Mouse (Mus musculus) midbrain, embryonic 12.5 days (tissue): ENCODE measurements at regions not wholly inside any gene's neighbourhood (a gene's known extent, or its start where the extent isn't known, plus 50 kb on each side); places are given as distances from the start of the nearest gene placed in this dataset.

Experiments used
- ATAC-seq: fragments of 200-750 bp; cut with Nextera tagmentation; 2 replicates; pipeline ENCODE4 v1.8.0; 2017; ENCODE audit warnings: low read depth, moderate TSS enrichment, moderate library complexity; ENCODE audit not compliant: low FRiP score
- H3K27ac ChIP-seq: fragments of 300-500 bp; sonication (generic); replicated peaks from 2 replicates; pipeline ENCODE4 v1.5.1; 2016; ENCODE audit warnings: mild to moderate bottlenecking
- H3K27me3 ChIP-seq: fragments of 300-500 bp; sonication (generic); 2 replicates; pipeline ENCODE4 v1.6.1; 2016; ENCODE audit warnings: mild to moderate bottlenecking
- H3K36me3 ChIP-seq: fragments of 300-500 bp; sonication (generic); 2 replicates; pipeline ENCODE4 v1.6.1; 2016
- H3K4me1 ChIP-seq: fragments of 300-500 bp; sonication (generic); 2 replicates; pipeline ENCODE4 v1.6.1; 2016
- H3K4me2 ChIP-seq: fragments of 300-500 bp; sonication (generic); replicated peaks from 2 replicates; pipeline ENCODE4 v1.6.1; 2016; ENCODE audit warnings: mild to moderate bottlenecking, moderate library complexity
- H3K4me3 ChIP-seq: fragments of 300-500 bp; sonication (generic); 2 replicates; pipeline ENCODE4 v1.5.1; 2016; ENCODE audit warnings: mild to moderate bottlenecking
- H3K9ac ChIP-seq: fragments of 300-500 bp; sonication (generic); replicated peaks from 2 replicates; pipeline ENCODE4 v1.6.1; 2016; ENCODE audit warnings: mild to moderate bottlenecking, moderate library complexity
- H3K9me3 ChIP-seq: fragments of 300-500 bp; sonication (generic); 2 replicates; pipeline ENCODE4 v1.6.1; 2016; ENCODE audit warnings: mild to moderate bottlenecking
- WGBS: fragments of 180-500 bp; shearing (Covaris S2); methylation state at CpG from one replicate; pipeline ENCODE4 v1.1.7; 2016; 5-methylcytosine and 5-hydroxymethylcytosine counted together

DNA sequence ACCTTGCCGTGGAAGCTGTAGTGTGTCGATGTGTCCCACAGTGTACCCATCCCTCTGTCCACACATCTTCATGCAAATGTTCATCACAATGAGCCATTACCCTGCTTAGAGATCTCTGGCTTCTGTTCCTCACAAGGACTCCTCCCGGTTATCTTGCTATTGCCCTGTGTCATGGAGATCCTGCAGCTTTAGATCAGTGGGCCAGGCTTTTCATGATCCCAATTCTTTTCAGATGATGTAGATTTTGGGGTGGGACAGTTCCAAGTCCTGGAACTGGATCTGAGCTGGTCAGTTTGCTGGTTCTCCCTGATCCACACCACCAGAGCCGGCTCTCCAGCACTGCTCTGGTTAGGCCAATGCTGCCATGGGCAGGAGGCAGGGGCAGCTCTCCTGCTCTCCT, 161.2 kb downstream of the Tfap2c start:
- no peak overlapping the region for H3K4me2 ChIP-seq
- H3K27ac ChIP-seq = no peak overlapping the region
- 72% methylated on average over 4 of the region's 4 CpGs for WGBS
- H3K27me3 ChIP-seq = peaks cover 33% of the 10 kb centered on the region
- no peak for ATAC-seq
- H3K4me1 ChIP-seq = peaks cover 3% of the 10 kb centered on the region; the same call in 1 of the 2 replicates
- H3K4me3 ChIP-seq = no peak overlapping the region
- no peak overlapping the region for H3K9ac ChIP-seq
- no peaks in the 10 kb centered on the region for H3K36me3 ChIP-seq
- H3K9me3 ChIP-seq = no peaks in the 10 kb centered on the region

DNA sequence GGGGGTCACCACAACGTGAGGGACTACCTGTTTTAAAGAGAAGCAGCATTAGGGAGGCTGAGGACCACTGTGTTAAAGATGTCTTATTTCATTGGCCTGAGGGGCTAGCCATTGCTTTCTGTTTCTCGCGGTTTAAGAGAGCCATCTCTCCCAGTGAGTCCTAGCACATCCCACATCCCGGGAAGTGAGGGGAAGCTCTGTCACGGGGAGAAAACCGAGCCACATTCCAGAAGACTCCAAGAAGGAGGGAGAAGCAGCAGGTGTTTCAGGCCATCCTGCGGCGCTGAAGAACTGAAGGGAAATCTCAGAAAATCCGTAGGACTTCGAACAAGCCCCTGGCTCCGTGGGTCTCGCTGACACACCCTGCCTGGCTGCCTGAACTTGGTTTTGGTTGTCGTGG, 177.3 kb downstream of the Tfap2c start:
- H3K27ac ChIP-seq = no peak overlapping the region
- WGBS = 5% methylated on average over 13 of the region's 13 CpGs
- peak overlapping the region; percentile 56 for H3K4me2 ChIP-seq
- no peak overlapping the region for H3K9ac ChIP-seq
- H3K27me3 ChIP-seq = peaks cover 87% of the 10 kb centered on the region
- no peak overlapping the region for H3K4me3 ChIP-seq
- no peak for ATAC-seq
- H3K4me1 ChIP-seq = peaks cover 50% of the 10 kb centered on the region
- no peaks in the 10 kb centered on the region for H3K9me3 ChIP-seq
- no peaks in the 10 kb centered on the region for H3K36me3 ChIP-seq

DNA sequence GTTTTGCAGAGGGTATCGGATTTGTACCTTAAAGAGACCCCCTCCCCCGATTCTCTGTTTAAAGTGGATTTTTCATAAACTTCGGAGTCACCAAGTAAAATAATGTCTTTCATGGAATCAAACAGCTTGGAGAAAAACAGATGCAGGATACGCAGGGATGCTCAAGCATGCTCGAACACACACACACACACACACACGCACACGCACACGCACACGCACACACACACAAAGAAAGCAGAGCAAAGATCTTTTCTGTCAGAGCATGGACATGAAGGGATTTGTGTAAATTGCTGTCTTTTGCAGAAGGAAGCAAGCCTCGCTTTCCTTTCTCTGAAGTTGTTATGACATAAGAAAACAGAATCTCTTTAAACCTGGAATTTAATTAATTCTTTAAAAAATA, 178.2 kb downstream of the Tfap2c start:
- peaks cover 87% of the 10 kb centered on the region for H3K27me3 ChIP-seq
- H3K4me1 ChIP-seq = peaks cover 59% of the 10 kb centered on the region
- ATAC-seq = no peak
- 0 out of 2 replicates have a peak overlapping the region, but pooled peaks have one; percentile 21 for H3K9ac ChIP-seq
- H3K36me3 ChIP-seq = no peaks in the 10 kb centered on the region
- no peak overlapping the region for H3K27ac ChIP-seq
- no peak overlapping the region for H3K4me3 ChIP-seq
- peak overlapping the region; percentile 56 for H3K4me2 ChIP-seq
- WGBS = 10% methylated on average over 10 of the region's 10 CpGs
- no peaks in the 10 kb centered on the region for H3K9me3 ChIP-seq

DNA sequence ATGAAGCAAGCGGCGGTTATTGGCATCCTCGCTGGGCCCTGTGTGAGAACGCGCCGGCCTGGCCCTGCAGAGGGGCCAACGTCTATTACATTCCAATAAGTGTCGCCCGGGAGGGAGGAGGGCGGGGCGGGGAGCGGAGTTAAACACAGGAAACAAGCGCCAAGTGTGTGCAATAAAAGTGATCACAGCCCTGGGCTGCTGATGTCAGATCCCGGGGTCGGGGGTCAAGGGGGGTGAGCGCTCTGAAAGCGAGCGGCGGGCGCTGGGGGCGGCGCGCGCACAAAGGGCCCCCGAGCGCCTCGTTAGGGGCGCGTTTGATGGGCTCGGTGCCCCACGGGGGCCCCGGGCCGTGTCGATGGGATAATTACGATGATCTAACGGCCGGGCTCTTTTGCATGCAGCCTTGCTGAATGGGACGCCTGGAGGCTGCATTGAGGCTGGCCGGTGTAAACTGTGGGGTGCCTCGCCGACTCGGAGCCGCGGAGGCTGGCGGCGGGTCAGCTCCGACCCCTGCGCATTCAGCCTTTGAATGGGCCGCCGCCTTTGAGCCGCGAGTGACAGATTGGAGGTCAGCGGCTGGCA, 178.9 kb downstream of the Tfap2c start:
- H3K36me3 ChIP-seq = no peaks in the 10 kb centered on the region
- peak overlapping the region; percentile 34 for H3K4me3 ChIP-seq
- H3K4me2 ChIP-seq = peak overlapping the region; percentile 56
- peak overlapping the region; percentile 35; the same call in 1 of the 2 replicates for H3K27ac ChIP-seq
- H3K9me3 ChIP-seq = no peaks in the 10 kb centered on the region
- ATAC-seq = peak; percentile 95
- H3K27me3 ChIP-seq = peaks cover 87% of the 10 kb centered on the region
- H3K4me1 ChIP-seq = peaks cover 67% of the 10 kb centered on the region
- no peak overlapping the region for H3K9ac ChIP-seq
- under 1% methylated on average over 52 of the region's 53 CpGs for WGBS

DNA sequence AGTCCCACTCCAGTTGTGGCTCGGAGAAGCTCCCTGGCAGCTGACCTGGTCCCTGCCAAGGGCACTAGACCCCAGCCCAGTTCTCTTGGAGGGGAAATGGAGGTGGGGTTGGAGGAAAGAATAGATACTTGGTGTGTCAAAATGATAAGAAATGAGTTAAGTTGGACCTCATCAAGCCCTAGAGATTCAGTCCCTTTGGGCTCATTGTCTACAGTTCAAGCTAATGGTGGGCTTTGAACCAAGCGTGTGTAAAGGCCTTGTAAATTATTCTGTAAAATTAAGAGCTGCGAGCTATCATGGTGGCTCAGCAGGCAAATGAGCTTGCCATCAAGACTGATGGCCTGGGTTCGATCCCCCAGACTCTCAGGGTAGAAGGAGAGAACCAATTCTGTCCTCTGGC, 179.8 kb downstream of the Tfap2c start:
- Histone ChIP-seq H3K9me3 (no peaks in the 10 kb centered on the region), H3K4me1 (peaks cover 70% of the 10 kb centered on the region), H3K4me2 (peak overlapping the region; percentile 56), H3K27me3 (peaks cover 87% of the 10 kb centered on the region), H3K36me3 (no peaks in the 10 kb centered on the region), H3K9ac (no peak overlapping the region), H3K27ac (peak overlapping the region; percentile 35; the same call in 1 of the 2 replicates), H3K4me3 (no peak overlapping the region)
- WGBS = 43% methylated on average over 4 of the region's 4 CpGs
- no peak for ATAC-seq

DNA sequence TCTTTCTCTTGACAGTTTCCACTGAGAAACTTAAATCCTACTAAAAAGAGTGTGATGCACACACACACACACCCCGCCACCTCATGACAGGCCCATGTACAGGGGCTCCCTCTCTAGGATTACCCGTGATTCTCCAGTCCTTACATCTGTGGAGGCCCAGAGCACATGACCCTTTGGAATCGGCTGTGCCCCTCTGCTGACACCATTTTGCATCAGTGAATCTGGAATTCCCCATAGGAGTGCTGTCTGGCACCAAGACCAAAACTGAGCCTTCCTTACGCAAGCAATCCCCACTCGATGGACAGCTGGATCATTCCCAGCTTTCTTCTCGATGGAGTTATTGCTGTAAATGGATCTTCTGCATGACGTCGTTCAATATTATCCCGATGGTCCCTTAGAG, 180.3 kb downstream of the Tfap2c start:
- H3K36me3 ChIP-seq = no peaks in the 10 kb centered on the region
- ATAC-seq = no peak
- no peaks in the 10 kb centered on the region for H3K9me3 ChIP-seq
- H3K27me3 ChIP-seq = peaks cover 87% of the 10 kb centered on the region
- H3K4me2 ChIP-seq = no peak overlapping the region
- H3K9ac ChIP-seq = no peak overlapping the region
- H3K4me1 ChIP-seq = peaks cover 70% of the 10 kb centered on the region
- no peak overlapping the region for H3K27ac ChIP-seq
- WGBS = 56% methylated on average over 9 of the region's 9 CpGs
- no peak overlapping the region for H3K4me3 ChIP-seq

DNA sequence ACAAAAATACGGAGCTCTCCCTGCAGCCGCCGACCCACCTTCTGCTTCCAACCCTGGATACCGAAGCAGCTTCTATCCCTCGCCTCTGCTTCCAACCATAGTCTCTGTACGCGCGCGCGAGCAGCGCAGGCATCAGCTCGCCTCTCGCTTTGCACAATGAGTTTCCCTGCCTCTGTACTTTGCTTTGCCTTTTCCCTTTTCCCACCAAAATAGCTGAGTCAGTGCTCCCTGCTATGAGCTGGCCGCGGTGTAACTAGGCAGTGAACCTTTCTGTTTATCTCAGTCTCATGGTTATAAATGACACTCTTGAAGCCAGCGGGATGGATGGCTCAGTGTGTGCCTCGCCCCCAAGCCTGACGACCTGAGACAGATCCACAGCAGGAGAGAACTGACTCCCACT, 182.0 kb downstream of the Tfap2c start:
- H3K36me3 ChIP-seq = no peaks in the 10 kb centered on the region
- peak overlapping the region; percentile 26 for H3K4me2 ChIP-seq
- H3K4me3 ChIP-seq = peak overlapping the region; percentile 18
- peaks cover 87% of the 10 kb centered on the region for H3K27me3 ChIP-seq
- no peak for ATAC-seq
- no peak overlapping the region for H3K9ac ChIP-seq
- no peaks in the 10 kb centered on the region for H3K9me3 ChIP-seq
- no peak overlapping the region for H3K27ac ChIP-seq
- under 1% methylated on average over 18 of the region's 18 CpGs for WGBS
- H3K4me1 ChIP-seq = peaks cover 75% of the 10 kb centered on the region

DNA sequence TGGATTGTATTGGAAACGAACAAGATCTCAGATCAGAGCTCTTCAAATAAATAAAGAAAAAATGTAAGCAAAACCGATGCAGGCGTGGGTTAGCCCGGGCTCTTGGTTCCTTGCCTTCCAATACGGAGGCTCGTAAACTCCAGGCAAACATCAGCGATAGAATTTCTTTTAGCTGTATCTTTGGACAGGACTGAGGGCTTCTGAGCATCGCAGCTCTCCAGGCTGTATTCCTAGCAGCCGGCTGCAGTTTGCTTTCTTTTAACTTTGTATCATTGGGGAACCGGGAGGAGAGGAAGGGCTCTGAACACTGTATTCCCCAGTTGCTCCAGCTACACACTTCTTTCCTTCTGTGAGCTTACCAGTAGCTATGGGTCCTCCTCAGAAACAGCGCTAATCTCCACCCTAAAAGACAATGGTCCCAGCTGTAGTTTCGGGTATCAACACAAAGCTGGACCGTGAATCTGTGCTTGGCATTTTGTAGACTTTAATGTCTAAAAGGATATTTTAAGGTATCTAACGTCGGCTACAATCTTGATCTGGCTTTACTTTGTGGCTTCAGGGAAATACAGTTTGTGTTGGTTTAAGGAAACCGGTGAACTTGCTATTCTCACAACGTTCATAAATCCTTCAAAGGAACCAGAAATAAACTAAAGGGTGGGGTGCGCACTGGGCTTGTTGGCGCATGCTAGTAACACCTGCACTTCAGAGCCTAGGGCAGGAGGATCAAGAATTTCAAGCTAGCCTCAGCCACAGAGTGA, 183.2 kb downstream of the Tfap2c start:
- no peak overlapping the region for H3K27ac ChIP-seq
- no peak for ATAC-seq
- H3K9ac ChIP-seq = no peak overlapping the region
- peaks cover 87% of the 10 kb centered on the region for H3K27me3 ChIP-seq
- no peak overlapping the region for H3K4me3 ChIP-seq
- no peak overlapping the region for H3K4me2 ChIP-seq
- WGBS = 4% methylated on average over 19 of the region's 19 CpGs
- no peaks in the 10 kb centered on the region for H3K36me3 ChIP-seq
- H3K4me1 ChIP-seq = peaks cover 63% of the 10 kb centered on the region
- H3K9me3 ChIP-seq = no peaks in the 10 kb centered on the region

DNA sequence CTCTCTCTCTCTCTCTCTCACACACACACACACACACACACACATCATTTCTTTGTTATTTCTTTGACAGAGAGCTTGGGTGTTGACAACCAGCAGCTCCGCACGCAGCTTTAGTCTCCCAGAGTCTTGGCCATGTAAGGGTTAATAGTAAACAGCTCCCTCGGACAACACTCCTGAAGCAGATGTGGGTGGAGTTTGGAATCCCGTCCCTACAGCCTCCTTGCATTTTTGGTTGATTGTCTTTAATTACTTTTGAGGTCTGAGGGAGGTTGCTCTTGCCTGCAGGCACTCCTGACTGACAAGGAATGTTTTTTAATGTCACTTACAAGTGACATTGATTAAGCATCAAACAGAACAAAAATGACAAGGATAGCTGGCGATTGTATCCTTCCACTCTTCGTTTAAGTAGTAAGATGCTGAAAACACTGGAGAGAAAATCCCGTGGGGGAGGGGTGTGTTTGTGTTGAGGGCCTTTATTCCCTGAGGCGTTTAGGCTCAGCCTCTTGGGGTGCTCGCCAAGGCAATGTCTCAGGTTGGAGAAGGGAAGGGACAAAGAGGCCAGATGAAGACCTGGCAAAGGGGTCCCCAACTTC, 184.1 kb downstream of the Tfap2c start:
- H3K4me1 ChIP-seq = peaks cover 55% of the 10 kb centered on the region
- 2% methylated on average over 9 of the region's 9 CpGs for WGBS
- no peak overlapping the region for H3K4me2 ChIP-seq
- no peak overlapping the region for H3K4me3 ChIP-seq
- H3K9me3 ChIP-seq = no peaks in the 10 kb centered on the region
- H3K9ac ChIP-seq = no peak overlapping the region
- H3K27me3 ChIP-seq = peaks cover 95% of the 10 kb centered on the region
- no peak overlapping the region for H3K27ac ChIP-seq
- no peaks in the 10 kb centered on the region for H3K36me3 ChIP-seq
- no peak for ATAC-seq

DNA sequence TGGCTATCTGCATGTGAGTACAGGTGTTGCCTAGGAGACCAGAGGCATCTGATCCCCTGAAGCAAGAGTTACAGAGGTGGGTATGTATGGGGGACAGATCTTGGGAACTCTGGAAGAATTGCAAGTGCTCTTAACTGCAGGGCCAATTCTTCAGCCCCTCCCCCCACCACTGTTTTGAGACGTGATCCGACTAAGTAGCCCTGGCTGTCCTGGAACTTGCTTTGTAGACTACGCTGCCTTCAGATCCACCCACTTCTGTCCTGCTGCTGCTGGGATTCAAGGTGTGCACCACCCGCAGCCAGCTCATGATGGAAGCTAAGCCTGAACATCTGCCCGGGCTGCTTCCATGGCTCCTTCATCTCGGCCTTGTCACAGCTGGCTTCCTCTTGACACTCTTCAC, 186.2 kb downstream of the Tfap2c start:
- Histone ChIP-seq H3K36me3 (no peaks in the 10 kb centered on the region), H3K27me3 (peaks cover 98% of the 10 kb centered on the region), H3K4me2 (no peak overlapping the region), H3K27ac (no peak overlapping the region), H3K4me3 (no peak overlapping the region), H3K9me3 (no peaks in the 10 kb centered on the region), H3K4me1 (peaks cover 38% of the 10 kb centered on the region), H3K9ac (no peak overlapping the region)
- no peak for ATAC-seq
- 18% methylated on average over 6 of the region's 6 CpGs for WGBS

DNA sequence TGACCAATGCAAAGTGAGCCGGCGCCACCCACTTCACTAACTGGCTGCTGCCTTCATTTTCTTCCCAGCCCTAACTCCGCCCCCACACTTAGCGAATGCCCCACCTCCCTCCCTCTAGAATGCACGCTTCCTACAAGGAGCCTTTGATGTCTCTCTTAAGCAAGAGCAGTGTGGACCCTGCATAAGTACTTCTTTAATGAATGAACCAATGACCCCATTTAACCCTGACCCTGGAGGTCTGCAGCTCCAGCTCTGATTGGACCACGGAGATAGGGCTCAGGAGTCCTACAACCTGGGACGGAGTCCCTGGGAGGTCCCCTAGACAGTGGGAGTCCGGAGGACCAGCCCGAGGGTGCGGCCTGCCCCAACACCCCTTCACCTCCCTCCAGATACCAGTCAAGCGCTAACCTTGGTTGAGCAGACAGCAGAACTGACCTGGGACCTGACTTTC, 189.7 kb downstream of the Tfap2c start:
- Histone ChIP-seq H3K9ac (no peak overlapping the region), H3K27me3 (peaks cover 92% of the 10 kb centered on the region)
- ATAC-seq = peak; percentile 38; the same call in 1 of the 2 replicates

DNA sequence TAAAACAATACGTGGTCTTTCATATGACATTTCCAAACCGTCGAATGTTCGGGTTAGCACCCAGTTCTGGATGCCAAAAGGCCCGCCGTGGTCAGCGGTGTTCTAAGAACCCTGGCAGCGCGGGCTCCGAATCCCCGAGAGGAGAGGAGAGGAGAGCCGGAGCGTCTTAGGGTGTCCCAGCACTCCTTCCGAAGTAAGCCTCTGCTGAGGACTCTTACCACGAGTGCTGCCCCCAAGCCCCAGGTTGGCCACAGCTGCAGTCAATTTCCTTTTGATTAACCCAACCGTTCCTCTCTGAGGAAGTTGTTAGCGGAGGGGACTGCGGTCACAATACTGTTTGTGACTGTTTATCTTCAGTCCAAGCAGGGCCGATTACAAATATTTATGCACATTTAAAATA, 190.1 kb downstream of the Tfap2c start:
- WGBS = 8% methylated on average over 19 of the region's 19 CpGs
- no peak overlapping the region for H3K9ac ChIP-seq
- no peak overlapping the region for H3K27ac ChIP-seq
- H3K4me1 ChIP-seq = peaks cover 10% of the 10 kb centered on the region
- ATAC-seq = no peak
- peaks cover 88% of the 10 kb centered on the region for H3K27me3 ChIP-seq
- H3K4me2 ChIP-seq = no peak overlapping the region
- no peak overlapping the region for H3K4me3 ChIP-seq
- no peaks in the 10 kb centered on the region for H3K36me3 ChIP-seq
- no peaks in the 10 kb centered on the region for H3K9me3 ChIP-seq

More for the DNA sequence above, 189.7 kb downstream of the Tfap2c start:
- H3K4me3 ChIP-seq = no peak overlapping the region
- 4% methylated on average over 11 of the region's 11 CpGs for WGBS
- peaks cover 10% of the 10 kb centered on the region for H3K4me1 ChIP-seq
- no peak overlapping the region for H3K27ac ChIP-seq
- no peaks in the 10 kb centered on the region for H3K9me3 ChIP-seq
- no peaks in the 10 kb centered on the region for H3K36me3 ChIP-seq
- H3K4me2 ChIP-seq = no peak overlapping the region
